Mouse (Mus musculus) granulocyte monocyte progenitor cell, adult 5-6 weeks (primary cell): ENCODE results near the gene Gm10436. TPM values are rescaled to one million over a fixed set of nuclear protein-coding genes. Genes with fewer than 3 reads are reported as not detected.
"Not testable (repeated sequence)": the region's sequence is repeated elsewhere in the genome, so short reads cannot be mapped to it uniquely, and the experiment has no call there.

ENCODE experiments used
- ATAC-seq: replicated peaks from 2 replicates; pipeline ENCODE4 v1.8.0; 2016; ENCODE audit warnings: mild to moderate bottlenecking, moderate TSS enrichment, inconsistent platforms; ENCODE audit not compliant: poor library complexity, severe bottlenecking
- total RNA-seq, 2 experiments: library from RNA; stranded (forward) in 1 of 2; stranded (reverse) in 1 of 2; fragments of 200-712, 200-1000 nt in 1 of 2; fragments of >200 nt in 1 of 2; fragmentation: Nextera tagmentation in 1 of 2; gene quantifications; 2 replicates each; pipeline ENCODE4 v1.2.3; 2014 to 2017

The Gm10436 gene
- total RNA-seq (2014; fragmentation: Nextera tagmentation) (not detected in 2 replicates), total RNA-seq (2017) (not detected in 2 replicates)

DNA sequence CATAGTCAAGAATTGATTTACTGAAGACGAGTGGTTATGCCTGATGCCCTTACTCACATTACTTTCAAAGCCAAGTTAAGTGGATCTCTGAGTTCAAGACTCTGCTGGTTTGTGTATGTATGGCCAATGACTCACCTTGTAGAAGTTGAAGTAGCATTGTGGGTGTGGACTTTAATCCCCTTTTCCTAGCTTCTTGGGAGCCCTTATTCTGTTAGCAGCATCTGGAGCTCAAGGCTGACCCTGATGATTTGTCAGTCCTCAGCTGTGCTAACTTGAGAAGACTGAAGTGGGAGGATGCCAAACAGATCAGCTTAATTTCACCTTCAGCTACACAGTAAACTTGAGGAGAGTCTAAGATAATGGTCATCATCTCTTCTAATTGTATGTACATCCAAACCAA, at the start of gene Gm10436:
Gm10436 (minus strand) TSS at position 101 of the 400 bp plus-strand sequence.
- ATAC-seq, result not testable (repeated sequence)

- ATAC-seq, result no peak
These were observed 37.5 kb upstream of the Gm10436 start for GRCm38 (mm10) chr12:88219445-88219844.

DNA sequence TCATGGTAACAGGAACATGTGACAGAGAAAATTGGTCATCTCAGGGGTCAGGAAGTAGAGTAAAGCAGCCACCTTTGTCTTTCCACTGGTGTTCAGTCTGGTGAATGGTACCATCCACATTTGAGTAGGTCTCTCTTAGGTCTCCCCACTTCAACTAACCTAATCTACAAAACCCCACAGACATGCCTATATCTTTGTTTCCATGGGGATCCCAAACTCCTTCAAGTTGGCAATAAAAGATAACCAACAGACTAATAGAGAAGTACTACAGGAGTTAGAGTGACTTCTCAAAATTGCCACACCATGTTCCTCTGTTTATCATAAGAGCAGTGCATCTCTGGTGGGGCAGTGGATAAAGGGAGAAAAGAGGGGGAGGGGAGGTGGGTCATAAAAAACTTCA, 36.2 kb upstream of the Gm10436 start:
- ATAC-seq, result not testable (repeated sequence)

GRCm38 (mm10) chr12:88214641-88215040, 32.7 kb upstream of the Gm10436 start:
- no peak for ATAC-seq

DNA sequence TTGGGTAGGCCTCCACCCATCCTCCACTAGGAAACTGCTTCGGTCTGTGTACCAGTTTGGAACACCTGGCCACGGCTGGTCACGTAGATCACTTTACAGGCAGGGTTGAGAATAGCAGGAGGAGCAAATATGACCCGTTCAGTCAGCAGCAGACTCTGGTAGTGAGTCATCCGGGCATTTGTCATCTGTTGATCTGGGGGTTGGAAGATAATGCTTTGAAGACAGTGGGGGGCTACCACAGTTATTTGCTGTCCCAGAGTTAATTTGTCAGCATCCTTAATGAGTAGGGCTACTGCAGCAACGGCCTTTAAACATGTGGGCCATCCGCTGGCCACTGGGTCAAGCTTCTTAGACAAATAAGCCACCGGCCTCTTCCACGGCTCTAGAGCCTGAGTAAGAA, 29.6 kb upstream of the Gm10436 start:
- ATAC-seq, result not testable (repeated sequence)

DNA sequence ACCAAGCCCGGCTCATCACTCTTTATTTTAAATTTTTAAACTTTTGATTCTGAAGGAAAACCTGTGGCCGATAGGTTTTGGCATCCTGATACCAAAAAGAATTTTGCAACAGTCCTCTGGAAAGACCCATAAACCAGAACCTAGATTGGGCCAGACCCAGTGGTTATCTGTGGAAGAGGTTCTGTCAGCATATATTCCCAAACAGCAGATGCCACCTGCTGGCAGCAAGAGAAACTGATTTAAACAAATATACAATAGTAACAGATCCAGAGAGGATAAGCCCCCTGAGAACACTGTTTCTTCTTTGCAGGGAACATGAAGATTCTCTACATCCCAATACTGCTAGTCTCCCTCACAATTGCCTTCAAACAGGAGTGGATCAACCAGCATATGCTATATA, 20.9 kb upstream of the Gm10436 start:
- no peak for ATAC-seq

Other genes with a start within 250 kb of the Gm10436 start
- gene Gm2042, start 228.0 kb downstream of the Gm10436 start, total RNA-seq (2014; fragmentation: Nextera tagmentation), result not detected in 2 replicates
- gene Gm2042, start 228.0 kb downstream of the Gm10436 start, total RNA-seq (2017), result not detected in 2 replicates
- not detected in 2 replicates for gene Gm2075, start 170.3 kb downstream of the Gm10436 start, total RNA-seq (2014; fragmentation: Nextera tagmentation)
- not detected in 2 replicates for gene Gm2075, start 170.3 kb downstream of the Gm10436 start, total RNA-seq (2017)
- gene Gm6803, start 163.3 kb downstream of the Gm10436 start, total RNA-seq (2014; fragmentation: Nextera tagmentation), result not detected in 2 replicates
- not detected in 2 replicates for gene Gm6803, start 163.3 kb downstream of the Gm10436 start, total RNA-seq (2017)
- not detected in 2 replicates for gene Gm2056, start 155.1 kb downstream of the Gm10436 start, total RNA-seq (2014; fragmentation: Nextera tagmentation)
- not detected in 2 replicates for gene Gm2056, start 155.1 kb downstream of the Gm10436 start, total RNA-seq (2017)
- gene Gm16368, start 98.4 kb downstream of the Gm10436 start, total RNA-seq (2014; fragmentation: Nextera tagmentation), result not detected in 2 replicates
- not detected in 2 replicates for gene Gm16368, start 98.4 kb downstream of the Gm10436 start, total RNA-seq (2017)
- gene Gm8332, start 68.0 kb upstream of the Gm10436 start, total RNA-seq (2014; fragmentation: Nextera tagmentation), result not detected in 2 replicates
- not detected in 2 replicates for gene Gm8332, start 68.0 kb upstream of the Gm10436 start, total RNA-seq (2017)
- not detected in 2 replicates for gene Gm5662, start 92.4 kb upstream of the Gm10436 start, total RNA-seq (2014; fragmentation: Nextera tagmentation)
- gene Gm5662, start 92.4 kb upstream of the Gm10436 start, total RNA-seq (2017), result not detected in 2 replicates
- not detected in 2 replicates for gene Gm5039, start 141.9 kb upstream of the Gm10436 start, total RNA-seq (2014; fragmentation: Nextera tagmentation)
- not detected in 2 replicates for gene Gm5039, start 141.9 kb upstream of the Gm10436 start, total RNA-seq (2017)
- gene Adck1, start 178.4 kb upstream of the Gm10436 start, total RNA-seq (2014; fragmentation: Nextera tagmentation), result 13.8 and 17.2 TPM in 2 replicates
- gene Adck1, start 178.4 kb upstream of the Gm10436 start, total RNA-seq (2017), result 20.3 and 29.4 TPM in 2 replicates